Mouse (Mus musculus) kidney, embryonic 15.5 days (tissue): Measurements from ENCODE around the gene Zfp217. TPM values are rescaled to one million over a fixed set of nuclear protein-coding genes. Genes with fewer than 3 reads are reported as not detected.

Experiments
- ATAC-seq: fragments of 200-750 bp; cut with Nextera tagmentation; replicated peaks from 2 replicates; pipeline ENCODE4 v1.8.0; 2017; ENCODE audit warnings: moderate TSS enrichment; ENCODE audit not compliant: low FRiP score
- H3K27ac ChIP-seq: fragments of 300-500 bp; sonication (generic); 2 replicates; pipeline ENCODE4 v1.5.1; 2015; ENCODE audit warnings: mild to moderate bottlenecking, inconsistent platforms
- H3K27me3 ChIP-seq: fragments of 300-500 bp; sonication (generic); 2 replicates; pipeline ENCODE4 v1.6.1; 2015; ENCODE audit warnings: inconsistent platforms
- H3K36me3 ChIP-seq: fragments of 300-500 bp; sonication (generic); 2 replicates; pipeline ENCODE4 v1.6.1; 2015; ENCODE audit warnings: inconsistent platforms
- H3K4me1 ChIP-seq: fragments of 300-500 bp; sonication (generic); 2 replicates; pipeline ENCODE4 v1.6.1; 2015; ENCODE audit warnings: inconsistent platforms
- H3K4me2 ChIP-seq: fragments of 300-500 bp; sonication (generic); 2 replicates; pipeline ENCODE4 v1.6.1; 2015; ENCODE audit warnings: moderate library complexity, mild to moderate bottlenecking, inconsistent platforms
- H3K4me3 ChIP-seq: fragments of 300-500 bp; sonication (generic); replicated peaks from 2 replicates; pipeline ENCODE4 v1.5.1; 2015; ENCODE audit warnings: mild to moderate bottlenecking, inconsistent platforms
- H3K9ac ChIP-seq: fragments of 300-500 bp; sonication (generic); 2 replicates; pipeline ENCODE4 v1.6.1; 2015; ENCODE audit warnings: mild to moderate bottlenecking, inconsistent platforms
- H3K9me3 ChIP-seq: fragments of 300-500 bp; sonication (generic); replicated peaks from 2 replicates; pipeline ENCODE4 v1.6.1; 2016; ENCODE audit warnings: inconsistent platforms
- WGBS: fragments of 180-500 bp; shearing (Covaris S2); methylation state at CpG from one replicate; pipeline ENCODE4 v1.1.7; 2015; ENCODE audit warnings: mixed read lengths; 5-methylcytosine and 5-hydroxymethylcytosine counted together
- polyA plus RNA-seq: library from polyadenylated mRNA; unstranded; fragments of >200 nt; fragmentation: Nextera tagmentation; extraction: Ambion mirVana; gene quantifications from 2 replicates; pipeline ENCODE4 v1.2.1, GENCODE M21; 2015

Gene Zfp217
- polyA plus RNA-seq = 4.7 and 5.0 TPM in 2 replicates

- 46% methylated on average over 14 of the region's 14 CpGs for WGBS
- Histone ChIP-seq H3K9me3 (no peaks in the 10 kb centered on the region), H3K27me3 (no peaks in the 10 kb centered on the region), H3K36me3 (no peaks in the 10 kb centered on the region), H3K4me3 (no peak within 1 kb of the TSS), H3K9ac (no peak within 1 kb of the TSS), H3K4me2 (peak within 1 kb of the TSS; percentile 21; the same call in 1 of the 2 replicates), H3K27ac (peak within 1 kb of the TSS; percentile 54), H3K4me1 (peaks cover 17% of the 10 kb centered on the region)
- ATAC-seq = no peak; the same call in 1 of the 2 replicates
Observed at GRCm38 (mm10) chr2:170147661-170148153, at the start of gene Zfp217. Zfp217 (minus strand) TSS chr2:170148103.

GRCm38 (mm10) chr2:170195542-170196089 is 47.7 kb upstream of the Zfp217 start:
- Histone ChIP-seq H3K27ac (no peak overlapping the region), H3K9me3 (no peaks in the 10 kb centered on the region), H3K4me2 (no peak overlapping the region), H3K4me3 (no peak overlapping the region), H3K27me3 (no peaks in the 10 kb centered on the region), H3K9ac (no peak overlapping the region), H3K36me3 (no peaks in the 10 kb centered on the region), H3K4me1 (peaks cover 21% of the 10 kb centered on the region)
- WGBS = 84% methylated on average over 13 of the region's 13 CpGs
- no peak for ATAC-seq

- peaks cover 21% of the 10 kb centered on the region for H3K4me1 ChIP-seq
- no peak overlapping the region for H3K4me2 ChIP-seq
- no peak overlapping the region for H3K9ac ChIP-seq
- H3K9me3 ChIP-seq = no peaks in the 10 kb centered on the region
- no peaks in the 10 kb centered on the region for H3K36me3 ChIP-seq
- no peak overlapping the region for H3K27ac ChIP-seq
- no peak overlapping the region for H3K4me3 ChIP-seq
- ATAC-seq = no peak
- 97% methylated on average over 12 of the region's 12 CpGs for WGBS
- no peaks in the 10 kb centered on the region for H3K27me3 ChIP-seq
Observed at GRCm38 (mm10) chr2:170194845-170195244, 46.9 kb upstream of the Zfp217 start.

GRCm38 (mm10) chr2:170193850-170194249 is 45.9 kb upstream of the Zfp217 start:
- peaks cover 21% of the 10 kb centered on the region for H3K4me1 ChIP-seq
- no peak for ATAC-seq
- H3K4me3 ChIP-seq = peak overlapping the region; percentile 33
- H3K27me3 ChIP-seq = no peaks in the 10 kb centered on the region
- WGBS = 35% methylated on average over 6 of the region's 6 CpGs
- H3K27ac ChIP-seq = no peak overlapping the region; the same call in 1 of the 2 replicates
- peak overlapping the region; percentile 59 for H3K4me2 ChIP-seq
- no peaks in the 10 kb centered on the region for H3K9me3 ChIP-seq
- H3K36me3 ChIP-seq = no peaks in the 10 kb centered on the region
- H3K9ac ChIP-seq = 0 out of 2 replicates have a peak overlapping the region, but pooled peaks have one; percentile 17

GRCm38 (mm10) chr2:170193211-170193610 is 45.3 kb upstream of the Zfp217 start:
- Histone ChIP-seq H3K27ac (peak overlapping the region; percentile 54), H3K27me3 (no peaks in the 10 kb centered on the region), H3K9ac (0 out of 2 replicates have a peak overlapping the region, but pooled peaks have one; percentile 31), H3K9me3 (no peaks in the 10 kb centered on the region), H3K4me1 (peaks cover 21% of the 10 kb centered on the region), H3K4me2 (peak overlapping the region; percentile 59), H3K36me3 (no peaks in the 10 kb centered on the region), H3K4me3 (peak overlapping the region; percentile 33)
- no peak for ATAC-seq
- WGBS = 2% methylated on average over 10 of the region's 10 CpGs

GRCm38 (mm10) chr2:170192731-170193149 is 44.8 kb upstream of the Zfp217 start:
- H3K9ac ChIP-seq = no peak overlapping the region
- peak overlapping the region; percentile 33 for H3K4me3 ChIP-seq
- H3K9me3 ChIP-seq = no peaks in the 10 kb centered on the region
- H3K27ac ChIP-seq = peak overlapping the region; percentile 54
- ATAC-seq = peak; percentile 65; the same call in 1 of the 2 replicates
- H3K36me3 ChIP-seq = no peaks in the 10 kb centered on the region
- no peaks in the 10 kb centered on the region for H3K27me3 ChIP-seq
- peaks cover 21% of the 10 kb centered on the region for H3K4me1 ChIP-seq
- 29% methylated on average over 7 of the region's 7 CpGs for WGBS
- peak overlapping the region; percentile 59 for H3K4me2 ChIP-seq

- H3K4me2 ChIP-seq = no peak overlapping the region
- H3K27me3 ChIP-seq = no peaks in the 10 kb centered on the region
- H3K9me3 ChIP-seq = no peaks in the 10 kb centered on the region
- no peak overlapping the region for H3K9ac ChIP-seq
- no peak overlapping the region for H3K27ac ChIP-seq
- H3K36me3 ChIP-seq = no peaks in the 10 kb centered on the region
- ATAC-seq = no peak
- H3K4me1 ChIP-seq = peaks cover 31% of the 10 kb centered on the region
- H3K4me3 ChIP-seq = no peak overlapping the region
- 83% methylated on average over 7 of the region's 7 CpGs for WGBS
Observed at GRCm38 (mm10) chr2:170188721-170189120, 40.8 kb upstream of the Zfp217 start.

GRCm38 (mm10) chr2:170185137-170185837 is 37.4 kb upstream of the Zfp217 start:
- Histone ChIP-seq H3K4me1 (peaks cover 19% of the 10 kb centered on the region), H3K36me3 (no peaks in the 10 kb centered on the region), H3K27ac (peak overlapping the region; percentile 90; the same call in 1 of the 2 replicates), H3K27me3 (no peaks in the 10 kb centered on the region), H3K4me2 (peak overlapping the region; percentile 70), H3K4me3 (peak overlapping the region; percentile 49), H3K9ac (peak overlapping the region; percentile 51; the same call in 1 of the 2 replicates), H3K9me3 (no peaks in the 10 kb centered on the region)
- ATAC-seq = peak; percentile 74; the same call in 1 of the 2 replicates
- WGBS = 61% methylated on average over 4 of the region's 4 CpGs

- H3K4me1 ChIP-seq = peaks cover 26% of the 10 kb centered on the region
Observed at GRCm38 (mm10) chr2:170184175-170184983, 36.5 kb upstream of the Zfp217 start.

GRCm38 (mm10) chr2:170183851-170184174 is 35.9 kb upstream of the Zfp217 start:
- H3K9me3 ChIP-seq = no peaks in the 10 kb centered on the region
- H3K27ac ChIP-seq = peak overlapping the region; percentile 90
- peak overlapping the region; percentile 70 for H3K4me2 ChIP-seq
- H3K27me3 ChIP-seq = no peaks in the 10 kb centered on the region
- no peaks in the 10 kb centered on the region for H3K36me3 ChIP-seq
- no peak overlapping the region for H3K9ac ChIP-seq
- peaks cover 27% of the 10 kb centered on the region for H3K4me1 ChIP-seq
- H3K4me3 ChIP-seq = peak overlapping the region; percentile 49
- 40% methylated on average over 4 of the region's 4 CpGs for WGBS
- ATAC-seq = no peak

More at GRCm38 (mm10) chr2:170184175-170184983, 36.5 kb upstream of the Zfp217 start:
- H3K27ac ChIP-seq = peak overlapping the region; percentile 90
- H3K4me3 ChIP-seq = peak overlapping the region; percentile 49
- H3K4me2 ChIP-seq = peak overlapping the region; percentile 70
- no peaks in the 10 kb centered on the region for H3K9me3 ChIP-seq
- peak overlapping the region; percentile 51 for H3K9ac ChIP-seq
- H3K36me3 ChIP-seq = no peaks in the 10 kb centered on the region
- no peaks in the 10 kb centered on the region for H3K27me3 ChIP-seq
- WGBS = under 1% methylated on average over 33 of the region's 33 CpGs
- peak; percentile 86 for ATAC-seq

GRCm38 (mm10) chr2:170181862-170182261 is 34.0 kb upstream of the Zfp217 start:
- Histone ChIP-seq H3K9me3 (no peaks in the 10 kb centered on the region), H3K27ac (no peak overlapping the region), H3K36me3 (no peaks in the 10 kb centered on the region), H3K27me3 (no peaks in the 10 kb centered on the region), H3K4me2 (no peak overlapping the region), H3K9ac (no peak overlapping the region), H3K4me1 (peaks cover 39% of the 10 kb centered on the region), H3K4me3 (no peak overlapping the region)
- WGBS = 84% methylated on average over 6 of the region's 6 CpGs
- no peak for ATAC-seq
